Comparison of ENCODE assay signal across 11 mouse cellular contexts in the genomic region with DNA sequence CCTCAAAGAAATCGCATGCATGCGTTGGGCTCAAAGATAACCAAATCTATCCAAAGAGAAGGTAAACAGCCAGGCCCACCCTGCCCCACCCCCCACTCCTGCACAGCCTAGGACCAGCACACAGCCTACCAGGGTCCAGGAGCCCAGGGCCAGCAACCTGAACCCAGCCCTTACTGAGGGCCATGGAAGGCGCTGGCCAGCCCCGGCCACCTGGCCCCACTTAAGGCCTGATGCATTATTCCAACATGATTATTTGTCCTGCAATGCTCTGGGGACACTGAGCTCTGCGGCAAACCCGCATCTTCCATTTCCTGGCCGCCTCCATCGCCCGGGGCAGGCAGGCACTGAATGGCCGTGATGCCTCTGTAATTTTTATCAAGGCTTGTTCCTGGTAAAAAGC.
DNase-seq lines count a peak whose midpoint lies in the region; ATAC-seq and TF ChIP-seq lines count a peak whose summit lies in the region.
"Had no signal": no experiment of that assay in that cellular context is flagged by ENCODE, and none has a peak within 500 bp of the region (broad histone marks: within the 10 kb centered on the region; RNA-seq: fewer than 3 reads in every experiment).

No protein-coding gene starts in this region.

- H3K4me2 ChIP-seq in forebrain, embryonic 15.5 days (replicated peaks), result no peak overlapping the region
- H3K4me2 ChIP-seq in liver, embryonic 15.5 days, result peak overlapping the region; percentile 58

- H3K36me3 ChIP-seq in forebrain, embryonic 15.5 days, result no peaks in the 10 kb centered on the region
- H3K36me3 ChIP-seq in liver, embryonic 15.5 days (replicated peaks), result no peaks in the 10 kb centered on the region

- H3K4me1 ChIP-seq in forebrain, embryonic 15.5 days, result peaks cover 52% of the 10 kb centered on the region
- H3K4me1 ChIP-seq in liver, embryonic 15.5 days (replicated peaks), result peaks cover 56% of the 10 kb centered on the region

- 11% methylated on average over 10 of the region's 10 CpGs for WGBS in forebrain, embryonic 15.5 days
- WGBS in liver, embryonic 15.5 days (ENCODE audit: insufficient replicate concordance), result 58% methylated on average over 10 of the region's 10 CpGs

- no peak for ATAC-seq in forebrain, embryonic 15.5 days (replicated peaks)
- ATAC-seq in liver, embryonic 15.5 days (ENCODE audit: insufficient read depth), result peak; percentile 7; the same call in 1 of the 2 replicates

- intact Hi-C loops in gastrocnemius, adult 2 months (cut with DNase I), result no loop called here

- no peak for TF ChIP-seq CTCF in gastrocnemius, adult 2 months (IDR thresholded peaks at IDR 0.05)

- no peak overlapping the region for H3K4me3 ChIP-seq in gastrocnemius, adult 2 months
- H3K4me3 ChIP-seq in forebrain, embryonic 15.5 days, result no peak overlapping the region
- peak overlapping the region; percentile 29 for H3K4me3 ChIP-seq in liver, embryonic 15.5 days (replicated peaks)

- H3K27ac ChIP-seq in gastrocnemius, adult 2 months, result 0 out of 2 replicates have a peak overlapping the region, but pooled peaks have one; percentile 5
- peak overlapping the region; percentile 43 for H3K27ac ChIP-seq in forebrain, embryonic 15.5 days (replicated peaks)
- 0 out of 2 replicates have a peak overlapping the region, but pooled peaks have one; percentile 19 for H3K27ac ChIP-seq in liver, embryonic 15.5 days (replicated peaks)

- DNase-seq in gastrocnemius, adult 2 months, result no peak
- DNase-seq in gastrocnemius, postnatal 10 days, result no peak
- peak; percentile 18 for DNase-seq in ZHBTc4 (ENCODE audit: low read depth, low spot score)
- no peak for DNase-seq in cerebellum, adult 9-11 months
- no peak for DNase-seq in right cerebral cortex, postnatal 36 days (ENCODE audit: low spot score in 2 of 2)
- DNase-seq in cerebellum, postnatal 25 days, result no peak
- DNase-seq: kidney, postnatal 36 days; lung, adult 18-20 months; spleen, adult 18-20 months had no signal

- H3K27me3 ChIP-seq in forebrain, embryonic 15.5 days, result no peaks in the 10 kb centered on the region
- H3K27me3 ChIP-seq in liver, embryonic 15.5 days, result no peaks in the 10 kb centered on the region

- H3K9ac ChIP-seq in forebrain, embryonic 15.5 days (replicated peaks), result peak overlapping the region; percentile 4; the same call in 1 of the 2 replicates
- no peak overlapping the region for H3K9ac ChIP-seq in liver, embryonic 15.5 days

- no peaks in the 10 kb centered on the region for H3K9me3 ChIP-seq in forebrain, embryonic 15.5 days
- no peaks in the 10 kb centered on the region for H3K9me3 ChIP-seq in liver, embryonic 15.5 days (replicated peaks)
